Mouse (Mus musculus) hindbrain, embryonic 15.5 days (tissue): ENCODE results near the gene Ifitm2. TPM values are rescaled to one million over a fixed set of nuclear protein-coding genes. Genes with fewer than 3 reads are reported as not detected.
A peak's percentile ranks its signal among the peaks of the same experiment; 100 is the strongest.

Experiments used
- ATAC-seq: fragments of 200-750 bp; cut with Nextera tagmentation; 2 replicates; pipeline ENCODE4 v1.8.0; 2017; ENCODE audit warnings: low read depth, moderate number of reproducible peaks, moderate TSS enrichment; ENCODE audit not compliant: low FRiP score
- H3K27ac ChIP-seq: fragments of 300-500 bp; sonication (generic); replicated peaks from 2 replicates; pipeline ENCODE4 v1.5.1; 2015; ENCODE audit warnings: mild to moderate bottlenecking, inconsistent platforms
- H3K27me3 ChIP-seq: fragments of 300-500 bp; sonication (generic); 2 replicates; pipeline ENCODE4 v1.6.1; 2015; ENCODE audit warnings: control low read depth, inconsistent platforms
- H3K36me3 ChIP-seq: fragments of 300-500 bp; sonication (generic); 2 replicates; pipeline ENCODE4 v1.6.1; 2015; ENCODE audit warnings: control low read depth, inconsistent platforms
- H3K4me1 ChIP-seq: fragments of 300-500 bp; sonication (generic); replicated peaks from 2 replicates; pipeline ENCODE4 v1.6.1; 2015; ENCODE audit warnings: control low read depth, inconsistent platforms
- H3K4me2 ChIP-seq: fragments of 300-500 bp; sonication (generic); 2 replicates; pipeline ENCODE4 v1.6.1; 2015; ENCODE audit warnings: moderate library complexity, mild to moderate bottlenecking, inconsistent platforms
- H3K4me3 ChIP-seq: fragments of 300-500 bp; sonication (generic); 2 replicates; pipeline ENCODE4 v1.5.1; 2015; ENCODE audit warnings: mild to moderate bottlenecking, inconsistent platforms
- H3K9ac ChIP-seq: fragments of 300-500 bp; sonication (generic); 2 replicates; pipeline ENCODE4 v1.6.1; 2015; ENCODE audit warnings: inconsistent platforms
- H3K9me3 ChIP-seq: fragments of 300-500 bp; sonication (generic); 2 replicates; pipeline ENCODE4 v1.6.1; 2016; ENCODE audit warnings: control low read depth, inconsistent platforms
- WGBS: fragments of 180-500 bp; shearing (Covaris S2); methylation state at CpG from one replicate; pipeline ENCODE4 v1.1.7; 2015; 5-methylcytosine and 5-hydroxymethylcytosine counted together
- polyA plus RNA-seq: library from polyadenylated mRNA; unstranded; fragments of >200 nt; fragmentation: Nextera tagmentation; extraction: Ambion mirVana; gene quantifications from 2 replicates; pipeline ENCODE4 v1.2.1, GENCODE M21; 2015

Ifitm2 gene
- 190 and 193 TPM in 2 replicates for polyA plus RNA-seq

- no peaks in the 10 kb centered on the region for H3K36me3 ChIP-seq
- H3K27me3 ChIP-seq = no peaks in the 10 kb centered on the region
- ATAC-seq = 0 out of 2 replicates have a peak, but pooled peaks have one; percentile 57
- peak within 1 kb of the TSS; percentile 29 for H3K4me3 ChIP-seq
- 0 out of 2 replicates have a peak within 1 kb of the TSS, but pooled peaks have one; percentile 15 for H3K27ac ChIP-seq
- H3K9ac ChIP-seq = peak within 1 kb of the TSS; percentile 34
- H3K4me2 ChIP-seq = peak within 1 kb of the TSS; percentile 62
- no peaks in the 10 kb centered on the region for H3K9me3 ChIP-seq
- peaks cover 15% of the 10 kb centered on the region; the same call in 1 of the 2 replicates for H3K4me1 ChIP-seq
- WGBS = 25% methylated on average over 11 of the region's 11 CpGs
Observed at GRCm38 (mm10) chr7:140955758-140956555, at the start of gene Ifitm2, which contains the start of gene Gm45717. TSS of gene Ifitm2 (minus strand) at chr7:140955987. TSS of gene Gm45717 (minus strand) at chr7:140955937.

GRCm38 (mm10) chr7:141003248-141004010, 47.6 kb upstream of the Ifitm2 start:
- no peaks in the 10 kb centered on the region for H3K9me3 ChIP-seq
- no peak overlapping the region for H3K9ac ChIP-seq
- no peak overlapping the region for H3K4me2 ChIP-seq
- no peak overlapping the region for H3K4me3 ChIP-seq
- no peak for ATAC-seq
- no peaks in the 10 kb centered on the region for H3K4me1 ChIP-seq
- no peak overlapping the region for H3K27ac ChIP-seq
- no peaks in the 10 kb centered on the region for H3K36me3 ChIP-seq
- WGBS = 86% methylated on average over 5 of the region's 5 CpGs
- no peaks in the 10 kb centered on the region for H3K27me3 ChIP-seq

GRCm38 (mm10) chr7:141000881-141001708, 45.3 kb upstream of the Ifitm2 start:
- H3K4me3 ChIP-seq = no peak overlapping the region
- no peaks in the 10 kb centered on the region for H3K9me3 ChIP-seq
- no peaks in the 10 kb centered on the region for H3K27me3 ChIP-seq
- H3K4me1 ChIP-seq = no peaks in the 10 kb centered on the region
- no peak overlapping the region for H3K9ac ChIP-seq
- no peak overlapping the region for H3K27ac ChIP-seq
- no peak overlapping the region for H3K4me2 ChIP-seq
- WGBS = 68% methylated on average over 15 of the region's 15 CpGs
- no peak for ATAC-seq
- H3K36me3 ChIP-seq = no peaks in the 10 kb centered on the region

- 91% methylated on average over 11 of the region's 11 CpGs for WGBS
- H3K4me2 ChIP-seq = no peak overlapping the region
- ATAC-seq = no peak
Observed at GRCm38 (mm10) chr7:140998853-140999700, 43.3 kb upstream of the Ifitm2 start.

GRCm38 (mm10) chr7:140997817-140998216, 42.0 kb upstream of the Ifitm2 start:
- Histone ChIP-seq H3K27me3 (no peaks in the 10 kb centered on the region), H3K27ac (no peak overlapping the region), H3K4me1 (no peaks in the 10 kb centered on the region), H3K9me3 (no peaks in the 10 kb centered on the region), H3K36me3 (no peaks in the 10 kb centered on the region), H3K4me3 (no peak overlapping the region), H3K9ac (no peak overlapping the region), H3K4me2 (no peak overlapping the region)
- no peak for ATAC-seq
- 73% methylated on average over 1 of the region's 1 CpGs for WGBS

More at GRCm38 (mm10) chr7:140998853-140999700, 43.3 kb upstream of the Ifitm2 start:
- Histone ChIP-seq H3K36me3 (no peaks in the 10 kb centered on the region), H3K4me1 (no peaks in the 10 kb centered on the region), H3K27me3 (no peaks in the 10 kb centered on the region), H3K9ac (no peak overlapping the region), H3K9me3 (no peaks in the 10 kb centered on the region), H3K27ac (no peak overlapping the region), H3K4me3 (no peak overlapping the region)

- no peak for ATAC-seq
- 88% methylated on average over 14 of the region's 14 CpGs for WGBS
- H3K4me3 ChIP-seq = no peak overlapping the region
Observed at GRCm38 (mm10) chr7:140991117-140991689, 35.4 kb upstream of the Ifitm2 start.

GRCm38 (mm10) chr7:140990622-140991021, 34.8 kb upstream of the Ifitm2 start:
- Histone ChIP-seq H3K36me3 (no peaks in the 10 kb centered on the region), H3K9me3 (no peaks in the 10 kb centered on the region), H3K27ac (no peak overlapping the region), H3K4me1 (no peaks in the 10 kb centered on the region), H3K4me2 (no peak overlapping the region), H3K27me3 (no peaks in the 10 kb centered on the region), H3K9ac (no peak overlapping the region), H3K4me3 (no peak overlapping the region)
- WGBS = 70% methylated on average over 5 of the region's 5 CpGs
- no peak for ATAC-seq

More at GRCm38 (mm10) chr7:140991117-140991689, 35.4 kb upstream of the Ifitm2 start:
- Histone ChIP-seq H3K9ac (no peak overlapping the region), H3K36me3 (no peaks in the 10 kb centered on the region), H3K4me1 (no peaks in the 10 kb centered on the region), H3K27ac (no peak overlapping the region), H3K27me3 (no peaks in the 10 kb centered on the region), H3K4me2 (no peak overlapping the region), H3K9me3 (no peaks in the 10 kb centered on the region)

- Histone ChIP-seq H3K27ac (no peak overlapping the region), H3K36me3 (no peaks in the 10 kb centered on the region), H3K4me3 (no peak overlapping the region), H3K9ac (no peak overlapping the region), H3K9me3 (no peaks in the 10 kb centered on the region), H3K4me1 (no peaks in the 10 kb centered on the region), H3K27me3 (no peaks in the 10 kb centered on the region), H3K4me2 (no peak overlapping the region)
- 85% methylated on average over 6 of the region's 6 CpGs for WGBS
- ATAC-seq = no peak
Observed at GRCm38 (mm10) chr7:140990185-140990584, 34.4 kb upstream of the Ifitm2 start.

- Histone ChIP-seq H3K27ac (no peak overlapping the region), H3K4me1 (no peaks in the 10 kb centered on the region), H3K9me3 (no peaks in the 10 kb centered on the region), H3K36me3 (no peaks in the 10 kb centered on the region), H3K27me3 (no peaks in the 10 kb centered on the region), H3K4me2 (no peak overlapping the region), H3K4me3 (no peak overlapping the region), H3K9ac (no peak overlapping the region)
- WGBS = 72% methylated on average over 4 of the region's 4 CpGs
- no peak for ATAC-seq
Observed at GRCm38 (mm10) chr7:140989022-140989421, 33.2 kb upstream of the Ifitm2 start.

GRCm38 (mm10) chr7:140987182-140988138, 31.7 kb upstream of the Ifitm2 start:
- Histone ChIP-seq H3K4me2 (no peak overlapping the region), H3K9me3 (no peaks in the 10 kb centered on the region), H3K27ac (no peak overlapping the region), H3K27me3 (no peaks in the 10 kb centered on the region), H3K9ac (no peak overlapping the region), H3K36me3 (no peaks in the 10 kb centered on the region), H3K4me3 (no peak overlapping the region), H3K4me1 (no peaks in the 10 kb centered on the region)
- 86% methylated on average over 17 of the region's 17 CpGs for WGBS
- ATAC-seq = no peak
